Mouse (Mus musculus) ZHBTc4 (cell line): ENCODE data around the gene Samt2.
"Not testable (repeated sequence)": the region's sequence is repeated elsewhere in the genome, so short reads cannot be mapped to it uniquely, and the experiment has no call there.

Source experiments
- DNase-seq: peaks from one replicate; pipeline ENCODE4 v3.0.0-alpha.2; 2011; ENCODE audit warnings: low read depth, low spot score

Gene Samt2

DNA sequence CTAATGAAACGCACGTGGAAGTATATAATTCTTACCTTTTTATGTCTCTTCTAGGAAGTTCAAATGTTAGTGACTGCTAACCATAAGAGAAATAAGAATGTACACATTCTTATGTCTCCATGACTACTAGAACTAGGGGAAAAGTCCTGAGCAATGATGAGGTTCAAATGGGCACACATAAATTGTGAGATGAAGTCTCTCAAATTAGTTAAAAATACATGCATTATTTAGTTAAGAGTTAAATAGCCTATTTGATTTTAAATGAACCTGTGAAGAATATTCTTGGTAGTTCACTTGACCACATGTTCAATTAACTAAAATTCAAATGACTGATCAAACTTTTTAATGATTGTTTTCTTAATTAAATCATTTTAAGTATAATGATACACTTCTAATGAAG lies at the start of gene Samt2:
Gene Samt2 (minus strand): TSS at position 101 of the 400 bp plus-strand sequence.
- not testable (repeated sequence) for DNase-seq
